Mouse (Mus musculus) intestine, postnatal 0 days (tissue): ENCODE measurements around the gene Cacna1g. TPM values are rescaled to one million over a fixed set of nuclear protein-coding genes. Genes with fewer than 3 reads are reported as not detected.

ENCODE experiments used
- ATAC-seq: fragments of 200-750 bp; cut with Nextera tagmentation; 2 replicates; pipeline ENCODE4 v1.8.0; 2017; ENCODE audit warnings: mild to moderate bottlenecking, moderate TSS enrichment, moderate library complexity
- H3K27ac ChIP-seq: fragments of 300-500 bp; sonication (generic); 2 replicates; pipeline ENCODE4 v1.5.1; 2014; ENCODE audit warnings: mild to moderate bottlenecking, low read depth, low read length, moderate library complexity
- H3K27me3 ChIP-seq: fragments of 300-500 bp; sonication (generic); replicated peaks from 2 replicates; pipeline ENCODE4 v1.6.1; 2014; ENCODE audit warnings: low read length, mixed read lengths; ENCODE audit not compliant: control insufficient read depth, insufficient read depth
- H3K36me3 ChIP-seq: fragments of 300-500 bp; sonication (generic); 2 replicates; pipeline ENCODE4 v1.6.1; 2014; ENCODE audit warnings: mild to moderate bottlenecking, moderate library complexity; ENCODE audit not compliant: control insufficient read depth, insufficient read depth
- H3K4me1 ChIP-seq: fragments of 300-500 bp; sonication (generic); replicated peaks from 2 replicates; pipeline ENCODE4 v1.6.1; 2014; ENCODE audit warnings: antibody characterized with exemption, low read length, mixed read lengths; ENCODE audit not compliant: control insufficient read depth, insufficient read depth
- H3K4me2 ChIP-seq: fragments of 300-500 bp; sonication (generic); replicated peaks from 2 replicates; pipeline ENCODE4 v1.6.1; 2014; ENCODE audit warnings: low read depth, mild to moderate bottlenecking, moderate library complexity
- H3K4me3 ChIP-seq: fragments of 300-500 bp; sonication (generic); 2 replicates; pipeline ENCODE4 v1.5.1; 2014; ENCODE audit warnings: low read depth, low read length
- H3K9ac ChIP-seq: fragments of 300-500 bp; sonication (generic); 2 replicates; pipeline ENCODE4 v1.6.1; 2014; ENCODE audit warnings: mild to moderate bottlenecking, low read depth, low read length
- H3K9me3 ChIP-seq: fragments of 300-500 bp; sonication (generic); 2 replicates; pipeline ENCODE4 v1.6.1; 2016; ENCODE audit warnings: mixed run types; ENCODE audit not compliant: control insufficient read depth
- CTCF ChIP-seq: sonication (generic); IDR thresholded peaks from 2 replicates; pipeline ENCODE4 v1.5.1; 2016; ENCODE audit warnings: low read depth, mild to moderate bottlenecking, control low read depth, antibody characterized with exemption, moderate library complexity
- WGBS: fragments of 180-500 bp; shearing (Covaris S2); extraction: QIAGEN DNeasy Blood & Tissue Kit; methylation state at CpG from one replicate; pipeline ENCODE4 v1.1.7; 2014; 5-methylcytosine and 5-hydroxymethylcytosine counted together
- polyA plus RNA-seq: library from polyadenylated mRNA; unstranded; fragments of >200 nt; fragmentation: Nextera tagmentation; extraction: Ambion mirVana; gene quantifications from 2 replicates; pipeline ENCODE4 v1.2.1, GENCODE M21; 2015

Cacna1g gene
- polyA plus RNA-seq, 1 experiment from 2014 or later = 1.2 TPM

- 38% methylated on average over 9 of the region's 9 CpGs for WGBS
- H3K36me3 ChIP-seq = no peaks in the 10 kb centered on the region
- H3K9ac ChIP-seq = no peak overlapping the region
- no peak overlapping the region for H3K27ac ChIP-seq
- ATAC-seq = no peak
- no peak for TF ChIP-seq CTCF
- H3K4me1 ChIP-seq = peaks cover under 1% of the 10 kb centered on the region; the same call in 1 of the 2 replicates
- H3K4me3 ChIP-seq = no peak overlapping the region
- no peaks in the 10 kb centered on the region for H3K9me3 ChIP-seq
- H3K27me3 ChIP-seq = peaks cover 28% of the 10 kb centered on the region
- no peak overlapping the region for H3K4me2 ChIP-seq
Measured at GRCm38 (mm10) chr11:94469136-94470064, 4.6 kb downstream of the Cacna1g start.

DNA sequence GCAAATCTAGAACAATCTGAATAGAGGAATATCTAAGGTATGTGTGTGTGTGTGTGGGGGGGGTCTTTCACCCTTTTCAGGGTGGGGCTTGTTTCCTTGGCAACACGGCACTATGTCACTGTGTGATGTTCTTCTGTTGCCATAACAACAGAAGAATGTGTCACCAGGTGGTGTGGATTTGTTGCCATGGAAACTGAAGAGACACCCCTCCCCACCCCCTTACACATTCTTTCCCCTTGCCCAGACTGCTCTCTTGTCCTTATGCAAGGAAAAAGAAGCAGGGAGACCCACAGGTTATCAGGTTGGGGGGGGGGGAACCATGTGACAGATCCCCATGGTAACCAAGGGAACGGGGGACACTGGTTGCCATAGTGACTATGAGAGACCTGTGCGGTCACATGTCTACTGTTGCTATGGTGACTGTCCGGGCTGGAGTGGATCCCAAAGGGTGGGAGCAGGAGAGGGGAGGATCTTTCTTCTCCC, 5.4 kb downstream of the Cacna1g start:
- no peak for TF ChIP-seq CTCF
- 0 out of 2 replicates have a peak, but pooled peaks have one; percentile 22 for ATAC-seq
- H3K27me3 ChIP-seq = peaks cover 22% of the 10 kb centered on the region
- no peaks in the 10 kb centered on the region for H3K9me3 ChIP-seq
- no peak overlapping the region for H3K4me2 ChIP-seq
- no peak overlapping the region for H3K27ac ChIP-seq
- H3K9ac ChIP-seq = no peak overlapping the region
- H3K36me3 ChIP-seq = no peaks in the 10 kb centered on the region
- no peak overlapping the region for H3K4me3 ChIP-seq
- WGBS = 44% methylated on average over 4 of the region's 4 CpGs
- H3K4me1 ChIP-seq = no peaks in the 10 kb centered on the region

GRCm38 (mm10) chr11:94466333-94466855, 7.6 kb downstream of the Cacna1g start:
- no peak for TF ChIP-seq CTCF
- Histone ChIP-seq H3K27me3 (peaks cover 1% of the 10 kb centered on the region; the same call in 1 of the 2 replicates), H3K4me2 (no peak overlapping the region), H3K4me3 (no peak overlapping the region), H3K27ac (no peak overlapping the region), H3K4me1 (no peaks in the 10 kb centered on the region), H3K9ac (no peak overlapping the region), H3K9me3 (no peaks in the 10 kb centered on the region), H3K36me3 (no peaks in the 10 kb centered on the region)
- no peak for ATAC-seq
- 86% methylated on average over 17 of the region's 17 CpGs for WGBS

DNA sequence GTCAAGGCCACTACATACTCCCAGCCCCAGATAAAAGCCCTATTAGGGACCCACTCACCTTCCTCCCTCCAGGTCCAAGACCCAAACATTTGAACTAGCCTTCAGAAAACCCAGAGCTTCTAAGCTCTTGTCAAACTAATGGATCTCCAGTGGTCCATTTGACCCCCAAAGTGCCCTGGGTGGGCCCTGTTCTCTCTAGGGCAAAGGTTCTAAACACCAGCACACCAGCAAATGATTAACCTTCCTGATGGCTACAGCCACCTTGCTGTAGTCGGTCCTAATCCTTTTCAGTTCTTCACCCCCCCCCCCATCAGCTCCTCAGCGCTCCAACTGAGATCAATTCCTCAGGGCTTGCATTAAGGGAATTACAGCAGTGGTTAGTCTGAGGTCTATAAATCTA, 9.8 kb downstream of the Cacna1g start:
- no peak overlapping the region for H3K4me2 ChIP-seq
- no peak for TF ChIP-seq CTCF
- H3K9me3 ChIP-seq = no peaks in the 10 kb centered on the region
- no peaks in the 10 kb centered on the region for H3K27me3 ChIP-seq
- no peak for ATAC-seq
- no peaks in the 10 kb centered on the region for H3K4me1 ChIP-seq
- H3K36me3 ChIP-seq = no peaks in the 10 kb centered on the region
- H3K9ac ChIP-seq = no peak overlapping the region
- 23% methylated on average over 2 of the region's 2 CpGs for WGBS
- no peak overlapping the region for H3K27ac ChIP-seq
- H3K4me3 ChIP-seq = no peak overlapping the region

DNA sequence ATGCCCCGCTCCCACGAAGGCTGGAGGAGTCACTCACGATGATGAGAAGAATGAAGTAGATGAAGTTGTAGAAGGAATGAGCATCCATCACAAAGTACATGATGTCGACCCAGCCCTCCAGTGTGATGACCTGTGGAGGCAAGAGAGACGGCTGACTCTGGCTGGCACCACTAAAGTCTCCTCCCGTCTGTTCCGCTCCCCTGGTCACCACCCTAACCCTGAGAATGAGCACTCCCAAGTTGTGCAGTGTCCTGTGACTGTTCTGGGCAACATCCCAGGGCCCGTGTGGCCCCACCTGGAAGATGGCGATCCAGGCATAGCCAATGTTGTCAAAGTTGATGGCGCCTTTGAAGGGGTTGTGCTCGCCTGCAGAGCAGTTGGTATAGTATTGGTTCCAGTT, 12.1 kb downstream of the Cacna1g start:
- Histone ChIP-seq H3K27me3 (no peaks in the 10 kb centered on the region), H3K27ac (no peak overlapping the region), H3K36me3 (no peaks in the 10 kb centered on the region), H3K9ac (no peak overlapping the region), H3K4me1 (no peaks in the 10 kb centered on the region), H3K4me3 (no peak overlapping the region), H3K9me3 (no peaks in the 10 kb centered on the region), H3K4me2 (no peak overlapping the region)
- no peak for TF ChIP-seq CTCF
- ATAC-seq = no peak
- WGBS = 91% methylated on average over 11 of the region's 11 CpGs

GRCm38 (mm10) chr11:94457001-94457400, 17.0 kb downstream of the Cacna1g start:
- no peaks in the 10 kb centered on the region for H3K9me3 ChIP-seq
- H3K27me3 ChIP-seq = no peaks in the 10 kb centered on the region
- no peak overlapping the region for H3K9ac ChIP-seq
- no peaks in the 10 kb centered on the region for H3K36me3 ChIP-seq
- H3K4me3 ChIP-seq = no peak overlapping the region
- H3K4me1 ChIP-seq = no peaks in the 10 kb centered on the region
- 85% methylated on average over 15 of the region's 15 CpGs for WGBS
- H3K27ac ChIP-seq = no peak overlapping the region
- no peak for TF ChIP-seq CTCF
- H3K4me2 ChIP-seq = no peak overlapping the region
- no peak for ATAC-seq
